Mouse (Mus musculus) intestine, postnatal 0 days (tissue): Measurements from ENCODE around the gene S100a14. TPM values are rescaled to one million over a fixed set of nuclear protein-coding genes. Genes with fewer than 3 reads are reported as not detected.

Experiments
- ATAC-seq: fragments of 200-750 bp; cut with Nextera tagmentation; 2 replicates; pipeline ENCODE4 v1.8.0; 2017; ENCODE audit warnings: mild to moderate bottlenecking, moderate TSS enrichment, moderate library complexity
- H3K27ac ChIP-seq: fragments of 300-500 bp; sonication (generic); 2 replicates; pipeline ENCODE4 v1.5.1; 2014; ENCODE audit warnings: mild to moderate bottlenecking, low read depth, low read length, moderate library complexity
- H3K27me3 ChIP-seq: fragments of 300-500 bp; sonication (generic); replicated peaks from 2 replicates; pipeline ENCODE4 v1.6.1; 2014; ENCODE audit warnings: low read length, mixed read lengths; ENCODE audit not compliant: control insufficient read depth, insufficient read depth
- H3K36me3 ChIP-seq: fragments of 300-500 bp; sonication (generic); 2 replicates; pipeline ENCODE4 v1.6.1; 2014; ENCODE audit warnings: mild to moderate bottlenecking, moderate library complexity; ENCODE audit not compliant: control insufficient read depth, insufficient read depth
- H3K4me1 ChIP-seq: fragments of 300-500 bp; sonication (generic); replicated peaks from 2 replicates; pipeline ENCODE4 v1.6.1; 2014; ENCODE audit warnings: antibody characterized with exemption, low read length, mixed read lengths; ENCODE audit not compliant: control insufficient read depth, insufficient read depth
- H3K4me2 ChIP-seq: fragments of 300-500 bp; sonication (generic); replicated peaks from 2 replicates; pipeline ENCODE4 v1.6.1; 2014; ENCODE audit warnings: low read depth, mild to moderate bottlenecking, moderate library complexity
- H3K4me3 ChIP-seq: fragments of 300-500 bp; sonication (generic); 2 replicates; pipeline ENCODE4 v1.5.1; 2014; ENCODE audit warnings: low read depth, low read length
- H3K9ac ChIP-seq: fragments of 300-500 bp; sonication (generic); 2 replicates; pipeline ENCODE4 v1.6.1; 2014; ENCODE audit warnings: mild to moderate bottlenecking, low read depth, low read length
- H3K9me3 ChIP-seq: fragments of 300-500 bp; sonication (generic); 2 replicates; pipeline ENCODE4 v1.6.1; 2016; ENCODE audit warnings: mixed run types; ENCODE audit not compliant: control insufficient read depth
- CTCF ChIP-seq: sonication (generic); IDR thresholded peaks from 2 replicates; pipeline ENCODE4 v1.5.1; 2016; ENCODE audit warnings: low read depth, mild to moderate bottlenecking, control low read depth, antibody characterized with exemption, moderate library complexity
- WGBS: fragments of 180-500 bp; shearing (Covaris S2); extraction: QIAGEN DNeasy Blood & Tissue Kit; methylation state at CpG from one replicate; pipeline ENCODE4 v1.1.7; 2014; 5-methylcytosine and 5-hydroxymethylcytosine counted together
- polyA plus RNA-seq: library from polyadenylated mRNA; unstranded; fragments of >200 nt; fragmentation: Nextera tagmentation; extraction: Ambion mirVana; gene quantifications from 2 replicates; pipeline ENCODE4 v1.2.1, GENCODE M21; 2015

Gene S100a14
- polyA plus RNA-seq, 1 experiment from 2014 or later: 1.1 TPM

GRCm38 (mm10) chr3:90575320-90575719 lies 48.7 kb downstream of the S100a14 start:
- H3K27ac ChIP-seq: no peak overlapping the region
- no peak overlapping the region for H3K4me2 ChIP-seq
- H3K36me3 ChIP-seq: no peaks in the 10 kb centered on the region
- no peaks in the 10 kb centered on the region for H3K4me1 ChIP-seq
- H3K27me3 ChIP-seq: no peaks in the 10 kb centered on the region
- 41% methylated on average over 3 of the region's 3 CpGs for WGBS
- no peak overlapping the region for H3K9ac ChIP-seq
- H3K4me3 ChIP-seq: no peak overlapping the region
- ATAC-seq: no peak
- TF ChIP-seq CTCF: no peak
- no peaks in the 10 kb centered on the region for H3K9me3 ChIP-seq

- no peaks in the 10 kb centered on the region for H3K27me3 ChIP-seq
- H3K36me3 ChIP-seq: no peaks in the 10 kb centered on the region
- H3K9ac ChIP-seq: no peak overlapping the region
- no peaks in the 10 kb centered on the region for H3K9me3 ChIP-seq
- H3K4me2 ChIP-seq: no peak overlapping the region
- H3K27ac ChIP-seq: no peak overlapping the region
- no peak for TF ChIP-seq CTCF
- no peaks in the 10 kb centered on the region for H3K4me1 ChIP-seq
- WGBS: 72% methylated on average over 10 of the region's 10 CpGs
- no peak overlapping the region for H3K4me3 ChIP-seq
- ATAC-seq: no peak
These were observed 49.8 kb downstream of the S100a14 start for GRCm38 (mm10) chr3:90576351-90577001.

Other genes with a start within 250 kb of the S100a14 start
- 4.7 and 6.6 TPM in 2 replicates for gene Gatad2b, start 233.7 kb upstream of the S100a14 start, polyA plus RNA-seq
- gene Slc27a3, start 136.9 kb upstream of the S100a14 start, polyA plus RNA-seq: 2.5 and 2.9 TPM in 2 replicates
- 8.8 and 9.7 TPM in 2 replicates for gene Ints3, start 93.2 kb upstream of the S100a14 start, polyA plus RNA-seq
- 3.4 and 4.2 TPM in 2 replicates for gene Npr1, start 61.0 kb upstream of the S100a14 start, polyA plus RNA-seq
- 38.3 and 40.7 TPM in 2 replicates for gene Ilf2, start 50.7 kb upstream of the S100a14 start, polyA plus RNA-seq
- 53.1 and 53.9 TPM in 2 replicates for gene Snapin, start 35.8 kb upstream of the S100a14 start, polyA plus RNA-seq
- gene Chtop, start 17.4 kb upstream of the S100a14 start, polyA plus RNA-seq: 61.3 and 63.7 TPM in 2 replicates
- gene S100a1, start 12.5 kb upstream of the S100a14 start, polyA plus RNA-seq: 1,091 and 1,109 TPM in 2 replicates
- 70.3 and 78.7 TPM in 2 replicates for gene S100a13, start 12.4 kb upstream of the S100a14 start, polyA plus RNA-seq
- 61.6 and 69.1 TPM in 2 replicates for gene S100a16, start 10.4 kb downstream of the S100a14 start, polyA plus RNA-seq
- 0.18 and 0.37 TPM in 2 replicates for gene S100a3, start 33.7 kb downstream of the S100a14 start, polyA plus RNA-seq
- gene S100a2, start 63.4 kb downstream of the S100a14 start, polyA plus RNA-seq: not detected in 2 replicates
- gene Gm42674, start 75.0 kb downstream of the S100a14 start, polyA plus RNA-seq: not detected in 2 replicates
- 8.6 and 8.7 TPM in 2 replicates for gene S100a4, start 76.9 kb downstream of the S100a14 start, polyA plus RNA-seq
- gene S100a5, start 81.7 kb downstream of the S100a14 start, polyA plus RNA-seq: 4.1 and 5.6 TPM in 2 replicates
- 374 and 424 TPM in 2 replicates for gene S100a6, start 86.0 kb downstream of the S100a14 start, polyA plus RNA-seq
- 0.12 TPM in 1 of 2 replicates, not detected in the other for gene S100a7a, start 127.2 kb downstream of the S100a14 start, polyA plus RNA-seq
- gene S100a8, start 142.1 kb downstream of the S100a14 start, polyA plus RNA-seq: 2.7 and 4.6 TPM in 2 replicates
- gene S100a9, start 168.9 kb downstream of the S100a14 start, polyA plus RNA-seq: 2.8 and 3.3 TPM in 2 replicates
- not detected in 2 replicates for gene Pglyrp4, start 200.1 kb downstream of the S100a14 start, polyA plus RNA-seq